Mouse (Mus musculus) left cerebral cortex, adult 8-10 months (tissue): ENCODE data around the gene Gm10188. TPM values are rescaled to one million over a fixed set of nuclear protein-coding genes. Genes with fewer than 3 reads are reported as not detected.

Experiments used
- DNase-seq, 2 experiments: peaks; one replicate each; pipeline ENCODE4 v3.0.0; 2022; ENCODE audit warnings: low spot score in 2 of 2
- total RNA-seq, 4 experiments: library from RNA; stranded (reverse); gene quantifications; 2 replicates each; pipeline ENCODE4 v1.2.4; 2022

The Gm10188 gene
- total RNA-seq, 4 experiments from 2014 or later: not detected

GRCm38 (mm10) chr1:132226297-132227080 is 3.1 kb downstream of the Gm10188 start:
- no peak for DNase-seq

GRCm38 (mm10) chr1:132222166-132222565 is 7.4 kb downstream of the Gm10188 start:
- DNase-seq: no peak

DNA sequence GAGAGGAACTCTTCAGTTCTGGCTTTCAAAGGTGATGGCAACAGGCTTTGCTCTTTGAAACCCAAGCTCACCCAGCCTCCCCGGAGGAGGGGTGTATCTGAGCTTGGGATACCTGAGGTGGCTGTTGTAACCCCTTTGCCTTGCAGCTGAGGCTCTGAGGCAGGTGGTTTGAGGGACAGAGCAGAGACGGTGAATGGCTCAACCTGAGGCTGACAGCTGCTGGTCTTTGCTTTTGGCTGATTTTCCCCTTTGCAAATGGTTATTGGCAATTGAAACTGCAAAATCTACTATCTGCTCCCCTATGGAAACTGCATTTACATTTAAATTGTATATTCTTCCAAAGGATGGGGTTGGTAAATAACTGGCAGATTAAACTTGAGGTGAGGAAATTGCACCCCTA is 7.9 kb downstream of the Gm10188 start:
- no peak for DNase-seq

GRCm38 (mm10) chr1:132216276-132216675 is 13.3 kb downstream of the Gm10188 start:
- no peak for DNase-seq

DNA sequence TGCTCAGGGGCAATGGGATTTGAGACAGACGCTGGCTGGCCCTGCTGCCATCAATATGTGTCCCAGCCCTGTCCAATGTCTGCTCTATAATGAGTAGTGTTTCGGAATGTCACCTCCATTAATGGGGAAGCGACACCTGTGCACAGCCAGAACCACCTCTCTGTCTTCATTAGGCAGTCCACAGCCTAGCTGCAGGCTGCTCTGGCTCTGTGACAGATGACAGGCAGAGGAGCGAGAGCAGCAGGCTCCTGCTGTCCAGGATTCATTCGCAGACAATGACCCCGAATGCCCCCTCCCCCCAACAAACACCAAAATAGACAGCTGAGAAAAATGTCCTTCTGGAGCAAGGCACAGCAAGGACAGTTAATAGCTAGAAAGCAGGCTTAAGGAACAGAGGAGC is 16.5 kb downstream of the Gm10188 start:
- no peak for DNase-seq

DNA sequence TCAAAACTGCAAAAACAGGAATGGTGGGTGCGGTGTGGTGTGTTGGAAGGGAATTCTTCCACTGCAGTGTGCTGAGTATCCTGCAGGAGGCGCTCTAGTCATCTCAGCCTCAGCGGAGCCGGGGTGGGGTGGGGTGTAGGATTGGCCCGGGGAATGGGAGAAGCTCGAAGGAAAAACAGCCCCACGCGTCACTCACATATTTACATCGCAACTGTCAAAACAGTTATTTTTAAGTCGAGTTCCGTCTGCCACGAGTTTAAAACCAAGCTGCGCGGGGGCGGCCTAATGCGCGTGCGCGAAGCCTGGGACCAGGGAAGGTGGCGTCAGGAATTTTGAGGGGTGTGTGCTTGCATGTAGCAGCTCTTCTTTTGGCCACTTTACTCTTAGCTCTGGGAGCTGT is 17.3 kb downstream of the Gm10188 start:
- peak; percentile 75 to 90 for DNase-seq

DNA sequence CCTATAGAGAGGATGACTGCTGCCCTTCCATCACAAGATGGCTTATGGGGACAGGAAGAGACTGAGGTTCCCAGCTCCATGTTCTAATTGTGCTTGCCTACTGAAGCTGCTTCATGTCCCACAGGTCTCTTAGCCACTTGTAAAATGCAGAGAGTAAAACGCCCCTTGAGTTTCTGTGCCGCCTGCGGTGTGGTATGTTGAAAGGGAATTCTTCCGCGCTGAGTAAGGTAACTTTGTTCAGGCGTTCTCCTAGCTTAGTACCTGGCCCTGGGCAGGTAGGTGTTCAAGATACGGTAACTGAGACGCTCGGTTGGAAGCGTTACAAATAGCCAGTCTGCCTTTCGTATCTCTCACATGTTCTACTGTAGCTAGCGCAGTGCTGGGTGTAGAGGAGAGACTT is 17.9 kb downstream of the Gm10188 start:
- DNase-seq: no peak

DNA sequence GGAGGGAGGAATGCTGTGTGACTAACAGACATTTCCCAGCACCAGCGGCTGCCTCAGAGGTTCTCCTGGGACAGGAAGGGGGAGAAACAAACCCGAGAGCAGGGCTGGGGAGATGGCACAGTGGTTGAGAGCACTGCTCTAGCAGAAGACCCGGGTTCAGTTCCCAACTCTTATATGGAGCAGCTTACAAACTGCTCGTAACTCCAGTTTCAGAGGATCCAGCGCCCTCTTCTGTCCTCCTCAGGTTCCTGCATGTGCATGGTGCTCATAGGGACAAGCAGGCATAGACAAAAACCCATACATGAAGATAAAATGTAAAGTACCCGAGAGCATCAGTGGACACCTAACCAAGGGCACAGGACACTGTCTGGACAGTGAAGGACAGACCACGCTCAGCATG is 18.6 kb downstream of the Gm10188 start:
- DNase-seq: no peak

- no peak for DNase-seq
Measured at GRCm38 (mm10) chr1:132209400-132209799, 20.2 kb downstream of the Gm10188 start.

DNA sequence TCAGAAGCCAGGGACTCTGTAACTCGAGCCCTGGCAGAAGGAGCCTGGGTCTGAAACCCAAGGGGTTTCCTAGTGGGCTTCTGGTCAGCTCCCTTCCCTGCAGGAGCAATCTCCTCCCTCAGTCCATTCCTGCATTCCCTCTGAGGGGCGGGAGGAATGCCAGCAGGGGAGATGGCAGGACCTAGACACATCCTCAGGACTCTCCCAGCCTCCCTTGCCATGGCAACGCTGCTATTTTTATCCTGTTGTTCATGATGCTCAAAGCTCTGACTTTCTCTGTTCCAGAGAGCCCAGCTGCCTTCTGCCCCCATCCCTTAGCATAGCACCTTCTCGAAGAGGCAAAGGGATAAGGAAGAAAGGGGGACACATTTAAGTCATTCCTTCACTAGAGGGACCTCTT is 21.4 kb downstream of the Gm10188 start:
- DNase-seq: peak in 1 of 2 experiments; percentile 78

DNA sequence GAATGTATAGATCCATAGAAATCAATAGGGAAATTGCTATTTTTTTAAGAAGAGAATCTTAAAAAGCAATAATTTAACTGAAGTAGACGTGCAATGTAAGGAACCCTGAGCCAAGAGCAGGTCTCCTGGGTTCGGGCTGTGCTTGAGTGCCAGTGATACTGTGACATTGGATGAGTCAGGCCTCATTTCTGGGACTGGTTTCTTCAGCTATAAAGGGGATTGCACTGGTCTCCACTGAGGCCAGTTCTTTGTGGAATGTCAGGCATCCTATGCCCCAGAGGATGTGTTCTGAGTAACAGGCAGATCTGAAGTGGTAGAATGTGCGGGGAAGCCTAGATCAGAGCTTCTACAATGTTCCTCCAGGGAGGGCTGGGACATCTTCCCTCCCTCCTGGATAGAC is 22.7 kb downstream of the Gm10188 start:
- DNase-seq: no peak

DNA sequence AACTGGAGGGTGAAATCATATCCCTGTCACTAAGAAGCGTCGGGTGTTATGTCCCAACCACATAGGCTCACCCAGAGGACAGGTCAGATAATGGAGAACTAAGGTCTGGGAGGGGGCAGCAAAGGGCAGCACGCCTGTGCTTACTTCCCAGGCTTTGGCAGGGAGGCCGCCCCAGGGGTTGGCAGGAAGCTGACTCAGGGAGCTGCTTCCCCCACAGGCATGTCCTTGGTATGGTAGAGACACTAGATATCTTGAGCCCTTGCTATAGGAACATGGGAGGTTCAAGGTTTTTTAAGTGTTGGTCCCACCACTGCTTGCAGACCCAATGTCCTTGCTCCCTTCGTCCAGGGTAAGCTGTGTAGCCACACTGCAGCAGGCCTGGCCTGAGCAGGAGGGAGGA is 23.6 kb downstream of the Gm10188 start:
- no peak for DNase-seq

DNA sequence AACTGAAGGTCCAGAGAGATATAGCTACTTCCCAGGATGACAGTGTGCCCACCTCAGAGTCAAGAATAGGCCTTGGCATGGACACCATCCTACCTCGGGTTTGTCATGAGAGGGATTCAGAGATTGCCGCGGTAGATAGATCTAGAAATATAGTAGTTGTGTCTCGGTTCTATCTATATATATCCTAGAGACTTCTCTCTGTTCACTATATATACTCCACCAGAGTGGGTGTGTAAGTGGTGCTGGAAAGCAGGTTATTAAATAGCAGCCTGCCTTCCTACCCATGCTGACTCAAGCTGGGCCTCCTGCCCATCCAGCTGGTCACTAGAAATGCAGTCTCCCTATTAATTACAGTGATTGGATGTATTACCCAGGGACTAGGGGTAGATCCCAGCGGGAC is 26.8 kb downstream of the Gm10188 start:
- peak in 1 of 2 experiments; percentile 82 for DNase-seq

DNA sequence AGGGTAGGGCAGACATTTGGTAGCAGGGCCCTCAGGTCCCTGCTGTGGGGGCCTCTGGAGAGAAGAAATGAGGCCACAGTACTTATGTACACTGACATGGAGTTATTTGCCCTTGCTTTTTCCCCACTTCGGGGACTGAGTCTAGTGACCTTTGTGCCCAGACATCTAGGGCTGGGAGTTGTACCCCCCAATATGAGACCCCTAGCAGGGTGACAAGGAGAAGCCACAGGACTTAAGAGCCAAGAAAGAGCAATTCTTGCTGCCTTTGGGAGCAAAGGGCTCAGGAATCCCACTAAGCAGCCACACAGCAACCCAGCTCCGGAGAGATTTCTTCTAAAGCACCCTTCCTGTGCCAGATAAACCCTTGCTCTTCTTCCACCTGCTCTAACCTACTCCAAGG is 27.6 kb downstream of the Gm10188 start:
- DNase-seq: no peak

DNA sequence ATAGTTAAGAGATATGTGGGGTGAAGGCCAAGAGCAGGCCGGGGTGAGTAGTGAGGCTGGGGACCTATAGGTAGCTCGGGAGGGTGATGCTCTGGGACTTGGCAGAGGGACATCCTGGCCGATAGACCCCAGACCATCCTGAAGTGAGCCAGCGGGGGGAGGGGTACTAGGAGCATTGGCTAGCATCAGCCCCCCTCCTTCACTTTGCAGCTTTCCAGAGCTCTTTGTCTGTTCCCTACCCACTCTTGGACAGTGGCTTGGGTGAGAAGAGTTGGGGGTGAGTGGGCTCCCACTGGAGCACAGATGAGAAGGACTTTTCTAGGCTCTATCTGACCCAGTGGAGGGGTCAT is 28.1 kb downstream of the Gm10188 start:
- no peak for DNase-seq

- DNase-seq: peak in 1 of 2 experiments; percentile 94
Measured at GRCm38 (mm10) chr1:132200562-132201510, 28.7 kb downstream of the Gm10188 start.

GRCm38 (mm10) chr1:132199934-132200333 is 29.6 kb downstream of the Gm10188 start:
- peak in 1 of 2 experiments; percentile 64 for DNase-seq

- peak in 1 of 2 experiments; percentile 67 for DNase-seq
Measured at GRCm38 (mm10) chr1:132199244-132199643, 30.3 kb downstream of the Gm10188 start.

DNA sequence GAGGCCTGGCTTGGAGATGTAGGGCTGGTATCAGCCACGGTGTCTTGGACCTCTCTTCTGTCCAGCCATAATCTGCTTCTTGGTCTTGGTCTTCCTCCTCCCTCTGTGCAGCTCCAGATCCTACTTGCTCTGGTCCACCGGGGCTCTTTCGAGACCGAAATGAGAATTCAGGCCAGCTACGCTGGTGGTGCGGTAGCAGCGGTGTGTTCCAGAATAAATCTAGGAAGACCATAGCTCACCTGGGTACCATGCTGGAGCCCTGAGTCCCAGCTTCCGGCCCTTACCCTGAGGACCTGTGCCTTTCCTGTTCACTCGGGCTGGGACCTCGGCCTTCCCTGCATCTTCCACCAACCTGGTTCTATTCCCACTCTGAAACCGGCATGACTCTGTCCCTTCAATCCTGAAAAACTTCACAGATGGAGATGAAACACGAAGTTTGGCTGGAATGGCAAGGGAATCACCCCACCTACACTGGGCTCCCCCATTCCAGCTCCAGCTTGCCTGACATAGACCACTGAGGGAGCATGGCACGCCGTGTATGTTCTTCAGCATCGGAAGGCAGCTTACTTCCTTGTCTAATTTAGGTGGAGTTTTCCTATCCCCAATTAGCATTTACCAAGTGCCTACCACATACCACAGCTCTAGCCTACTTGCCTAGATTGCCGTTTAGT is 31.0 kb downstream of the Gm10188 start:
- DNase-seq: no peak

DNA sequence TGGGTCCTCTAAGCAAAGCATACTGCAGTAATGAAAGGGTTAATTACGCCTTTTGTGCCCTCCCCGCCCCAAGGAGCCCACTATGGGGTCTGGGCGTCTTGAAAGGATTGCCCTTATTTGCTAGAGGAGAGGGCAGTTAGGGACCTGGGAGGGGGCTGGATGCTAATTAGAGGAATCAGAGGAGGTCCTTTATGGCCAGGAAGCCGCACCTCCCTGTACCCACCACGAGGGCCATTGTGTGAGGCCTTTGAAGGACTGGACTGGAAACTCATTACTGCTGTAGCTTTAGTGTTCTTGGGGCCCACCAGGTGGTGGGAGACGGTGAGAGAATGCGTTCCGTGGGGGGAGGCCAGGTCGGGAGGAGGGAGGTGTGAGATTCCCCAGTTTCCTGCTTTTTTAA is 31.9 kb downstream of the Gm10188 start:
- no peak for DNase-seq

DNA sequence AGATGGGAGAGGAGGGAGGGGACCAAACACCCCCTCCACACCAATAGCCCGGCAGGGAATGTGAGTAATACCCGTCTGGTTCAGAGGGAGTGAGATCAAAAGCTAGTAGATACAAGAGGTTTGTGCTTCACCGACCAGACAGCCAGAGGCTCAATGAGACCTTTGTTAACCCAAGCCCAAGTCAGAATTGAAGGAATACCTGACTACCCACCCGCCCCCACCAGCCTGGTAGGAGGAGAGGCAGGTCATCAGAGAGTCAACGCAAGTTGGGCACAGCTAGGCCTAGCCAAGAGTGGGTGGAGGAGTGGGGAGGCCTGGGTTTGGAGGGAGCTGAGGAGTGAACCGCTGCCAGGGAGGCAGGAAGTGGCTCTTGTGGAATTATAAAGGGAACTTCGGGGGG is 33.2 kb downstream of the Gm10188 start:
- no peak for DNase-seq

DNA sequence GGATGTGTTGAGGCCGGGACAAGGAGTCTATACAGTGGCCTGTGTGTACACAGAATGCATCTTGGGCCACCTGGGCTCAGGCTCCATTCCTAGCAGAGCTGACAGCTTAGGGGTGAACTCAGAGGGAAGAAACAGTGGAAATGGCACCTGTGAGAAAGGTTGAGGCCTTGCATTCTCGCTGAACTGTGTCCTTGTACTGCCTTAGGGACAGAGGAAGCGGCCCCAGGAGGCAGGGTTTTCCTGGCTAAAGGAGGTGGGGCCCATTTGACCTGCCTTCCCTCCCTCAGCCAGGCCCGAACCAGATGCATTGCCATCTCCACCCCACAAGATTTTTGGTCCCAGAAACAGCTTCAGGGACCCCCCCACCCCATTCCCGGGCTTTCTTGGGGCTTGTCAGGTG is 33.9 kb downstream of the Gm10188 start:
- no peak for DNase-seq
